Mouse (Mus musculus) monocyte, adult 5-6 weeks (primary cell): Measurements from ENCODE around the gene Ppp1r9a. TPM values are rescaled to one million over a fixed set of nuclear protein-coding genes. Genes with fewer than 3 reads are reported as not detected.

Source experiments
- ATAC-seq: fragments of 153-309, 156-312 bp; replicated peaks from 2 replicates; pipeline ENCODE4 v1.8.0; 2017; ENCODE audit warnings: mild to moderate bottlenecking; ENCODE audit not compliant: low TSS enrichment, insufficient number of reproducible peaks, severe bottlenecking, poor library complexity, low FRiP score
- total RNA-seq: library from RNA; stranded (forward); fragments of 200-1000, 200-491, 200-594 nt; gene quantifications from 3 replicates; pipeline ENCODE4 v1.2.3, GENCODE M21; 2017

Ppp1r9a gene
- total RNA-seq, 1 experiment from 2014 or later = 2.5 TPM

DNA sequence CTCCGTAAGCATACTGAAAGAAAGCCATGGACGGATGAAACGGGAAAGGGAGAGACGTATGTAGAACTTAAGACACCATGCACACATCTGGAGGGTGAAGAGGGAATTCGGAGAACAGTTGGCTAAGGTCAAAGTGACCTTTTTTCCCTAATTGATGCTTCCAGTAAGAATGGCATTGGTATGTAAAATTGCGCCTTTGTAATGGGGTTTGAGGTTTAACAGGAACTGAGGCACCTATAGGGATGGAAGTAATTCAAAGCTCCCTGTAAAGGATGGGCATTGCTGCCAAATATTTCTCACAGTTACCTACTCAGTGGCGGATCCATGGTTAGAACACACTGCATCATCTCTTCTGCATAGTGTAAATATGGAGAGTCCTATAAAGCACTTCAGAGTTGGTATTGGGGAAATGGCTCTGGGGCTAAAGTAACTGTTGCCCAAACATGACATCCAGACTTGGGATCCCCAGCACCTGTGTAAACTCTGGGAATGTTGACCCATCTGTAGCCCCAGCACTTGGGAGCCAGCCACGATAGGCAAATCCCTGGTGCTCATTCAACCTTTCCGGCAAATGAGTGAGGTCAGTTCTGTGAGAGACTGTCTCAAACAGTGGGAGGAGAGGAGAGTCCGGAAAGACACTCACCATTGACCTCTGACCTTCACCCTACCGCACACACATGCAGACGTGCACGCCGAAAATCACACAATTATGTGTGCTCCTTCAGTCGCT lies 216.6 kb downstream of the Ppp1r9a start:
- no peak for ATAC-seq

DNA sequence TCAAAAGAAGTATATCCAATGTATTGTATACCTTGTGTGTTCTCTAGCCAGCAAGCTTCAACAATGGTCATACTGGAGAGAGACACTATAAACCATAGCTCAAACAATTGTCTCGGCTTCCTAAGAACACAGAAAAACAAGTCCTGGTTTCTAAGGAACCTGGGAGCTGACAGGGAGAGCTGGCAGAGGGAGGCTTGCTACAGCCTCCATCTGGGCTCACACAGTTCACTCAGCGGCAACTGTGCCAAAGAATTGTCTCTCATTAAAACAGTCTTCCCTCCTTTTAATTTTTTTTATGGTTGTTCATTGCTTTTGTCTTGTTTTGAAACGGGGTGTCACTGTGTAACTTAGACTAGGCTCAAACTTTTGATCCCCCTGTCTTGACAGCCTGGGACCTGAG lies 217.5 kb downstream of the Ppp1r9a start:
- no peak for ATAC-seq

DNA sequence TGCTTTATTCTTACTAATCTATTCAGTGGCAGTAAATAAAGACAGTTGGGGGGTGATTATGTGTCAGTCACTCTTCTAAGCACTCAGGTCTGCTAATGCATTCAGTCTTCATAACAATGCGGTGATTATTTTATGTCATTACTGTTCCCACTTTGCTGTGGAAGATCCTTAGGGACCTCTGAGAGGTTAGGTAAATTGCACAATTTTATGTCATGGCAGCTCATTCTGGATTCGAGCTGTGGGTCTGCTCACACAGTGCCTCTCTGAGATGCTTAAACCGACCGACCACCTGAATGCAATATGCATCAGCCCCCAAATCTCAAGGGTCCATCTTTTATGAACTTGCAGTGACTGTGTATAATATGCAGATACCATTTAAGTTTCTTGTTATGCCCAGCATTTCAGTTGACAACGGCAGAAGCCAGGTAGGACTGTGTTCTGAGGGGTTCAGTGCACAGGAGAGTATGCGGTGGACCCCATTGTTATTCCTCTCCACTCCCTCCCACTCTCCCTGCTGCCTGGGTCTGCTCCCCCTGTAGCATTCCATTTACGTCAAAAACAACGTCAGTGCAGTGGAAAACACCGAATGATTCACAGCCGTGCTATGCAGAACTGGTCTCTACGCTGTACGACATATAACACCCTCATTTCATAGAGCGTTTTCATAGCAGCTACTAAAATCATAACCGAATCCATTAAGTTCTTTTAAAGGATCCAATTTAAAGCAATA lies 226.8 kb downstream of the Ppp1r9a start:
- no peak for ATAC-seq

DNA sequence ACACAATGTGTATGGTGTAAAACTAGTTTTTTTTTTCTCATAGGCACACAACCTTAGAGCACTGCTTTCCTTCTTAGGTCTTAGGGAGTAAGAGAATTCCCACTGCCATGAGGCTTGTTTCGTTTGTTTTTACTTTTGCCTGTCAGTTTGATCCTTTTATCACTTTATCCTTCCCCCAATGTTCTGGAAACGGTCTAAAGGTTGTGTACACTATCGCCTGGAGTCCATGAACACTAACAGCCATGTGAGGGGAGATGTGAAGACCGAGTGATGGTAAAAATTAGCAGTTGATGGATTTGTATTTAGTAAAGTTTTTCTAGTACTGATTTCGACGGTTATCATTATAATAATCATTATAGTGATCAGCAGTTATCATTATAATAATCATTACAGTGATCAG lies 232.3 kb downstream of the Ppp1r9a start:
- ATAC-seq = no peak

DNA sequence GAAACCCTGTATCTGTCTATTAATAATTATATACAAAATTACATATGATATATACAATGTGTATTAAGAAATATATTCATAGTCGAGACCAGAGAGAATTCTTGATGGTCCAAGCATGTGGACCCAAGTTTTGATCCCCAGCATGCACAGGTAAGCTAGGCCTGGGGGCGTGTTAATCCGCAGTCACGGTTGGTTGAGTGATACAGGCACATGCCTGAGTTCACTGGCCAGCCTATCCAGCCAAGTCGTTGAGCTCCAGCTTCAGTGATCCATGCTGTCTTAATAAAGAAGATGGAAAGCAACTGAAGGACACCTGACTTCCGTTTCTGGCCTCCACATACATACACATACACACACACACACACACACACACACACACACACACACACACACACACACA lies 233.3 kb downstream of the Ppp1r9a start:
- no peak for ATAC-seq

DNA sequence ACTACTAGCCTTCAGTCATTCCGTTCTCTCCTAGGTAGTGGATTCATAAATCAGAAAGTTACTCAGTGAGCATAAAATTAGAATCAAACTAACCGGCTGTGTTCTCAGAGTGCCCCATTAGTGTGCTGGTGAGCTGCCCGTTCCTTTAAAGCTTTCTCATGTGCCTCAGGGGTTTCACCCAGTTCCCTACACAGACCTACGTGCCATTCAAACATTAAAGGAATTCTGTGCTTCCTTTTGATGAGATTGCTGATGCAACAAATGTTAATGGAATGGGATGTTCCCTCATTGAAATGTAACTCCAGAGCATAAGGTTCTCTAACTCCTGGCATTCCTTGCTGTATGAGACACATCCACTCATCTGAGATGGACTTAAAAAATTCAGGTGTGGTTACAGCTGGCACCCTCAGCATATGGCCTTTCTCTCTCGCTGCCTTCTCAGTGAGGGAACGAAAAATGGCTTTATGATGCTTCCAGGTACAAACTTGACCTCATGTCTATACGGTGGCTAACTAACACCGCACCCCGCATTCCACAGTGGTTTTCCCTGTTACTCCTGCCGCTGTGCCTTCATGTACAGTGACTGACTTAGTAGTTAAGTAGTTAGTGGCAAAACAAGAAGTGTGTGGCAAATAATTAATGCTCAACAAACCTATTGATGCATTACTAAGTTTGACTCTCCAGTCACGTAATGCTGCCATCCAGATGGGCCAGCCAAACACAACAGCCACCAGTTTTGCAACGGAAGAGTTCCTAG lies 236.3 kb downstream of the Ppp1r9a start:
- ATAC-seq = no peak

DNA sequence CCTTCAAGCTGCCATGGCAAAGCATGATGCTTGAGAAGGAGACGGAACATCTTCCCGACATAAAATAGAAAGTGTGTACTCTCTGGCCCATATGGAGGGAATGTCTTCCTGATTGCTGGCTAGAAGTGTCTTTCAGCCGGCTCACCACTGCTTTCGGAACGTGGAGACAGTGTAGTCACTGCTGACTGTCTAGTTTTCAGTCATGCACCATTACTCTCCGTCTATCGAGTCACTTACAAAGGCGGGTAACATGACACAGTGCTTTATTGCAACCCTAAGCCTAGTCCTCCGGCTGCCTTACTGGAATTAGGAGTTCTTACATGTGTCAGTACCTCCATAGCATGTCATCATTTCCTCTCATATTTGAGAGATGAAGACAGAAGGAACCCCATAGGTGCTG lies 236.9 kb downstream of the Ppp1r9a start:
- ATAC-seq = no peak

DNA sequence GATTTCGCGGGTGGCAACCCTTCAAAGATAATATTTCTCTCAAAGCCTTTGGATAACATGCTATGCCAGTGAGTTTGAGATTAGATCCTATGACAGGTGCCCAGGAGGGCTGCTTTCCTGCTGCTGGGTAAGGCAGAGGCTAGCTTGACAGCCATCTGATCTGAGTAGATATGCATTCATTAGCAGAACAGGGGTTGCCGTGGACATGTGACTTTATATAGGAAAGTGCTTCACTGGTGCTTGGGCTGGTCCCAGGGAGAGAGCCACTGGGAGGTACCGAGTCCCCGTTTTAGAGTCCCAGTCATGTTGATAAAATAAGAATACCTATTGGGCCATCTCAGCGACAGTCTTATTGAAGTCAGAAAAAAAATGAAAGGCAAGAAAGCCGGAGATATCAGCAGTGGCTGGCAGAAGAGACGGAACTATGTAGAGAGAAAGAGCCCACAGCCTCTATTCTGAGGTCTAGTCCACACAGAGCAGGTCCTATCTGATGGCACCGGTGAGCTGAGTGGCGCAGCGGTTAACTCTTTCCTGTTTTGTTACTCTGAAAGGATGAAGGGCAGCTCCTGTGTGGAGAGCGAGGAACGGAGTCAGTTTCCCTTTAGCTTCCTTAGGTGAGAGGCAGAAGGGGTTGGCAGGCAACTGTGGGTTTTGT lies 244.9 kb downstream of the Ppp1r9a start:
- ATAC-seq = no peak

DNA sequence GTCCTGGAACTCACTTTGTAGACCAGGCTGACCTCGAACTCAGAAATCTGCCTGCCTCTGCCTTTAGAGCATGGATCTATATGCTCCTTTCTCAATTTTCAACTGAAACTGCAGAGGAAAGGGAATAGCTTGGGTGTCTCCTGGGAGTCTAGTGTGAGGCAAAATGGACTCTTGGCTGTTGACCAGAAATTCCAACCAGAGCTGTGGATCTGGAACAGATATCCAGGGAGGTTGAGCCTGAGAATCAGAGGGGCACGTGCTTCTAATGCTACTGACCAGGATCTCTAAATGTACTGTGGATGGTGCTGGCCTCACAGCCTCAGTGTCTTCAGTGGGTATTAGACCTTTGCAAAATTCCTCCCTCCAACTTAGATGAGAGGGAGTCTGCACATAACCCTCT lies 247.2 kb downstream of the Ppp1r9a start:
- no peak for ATAC-seq

DNA sequence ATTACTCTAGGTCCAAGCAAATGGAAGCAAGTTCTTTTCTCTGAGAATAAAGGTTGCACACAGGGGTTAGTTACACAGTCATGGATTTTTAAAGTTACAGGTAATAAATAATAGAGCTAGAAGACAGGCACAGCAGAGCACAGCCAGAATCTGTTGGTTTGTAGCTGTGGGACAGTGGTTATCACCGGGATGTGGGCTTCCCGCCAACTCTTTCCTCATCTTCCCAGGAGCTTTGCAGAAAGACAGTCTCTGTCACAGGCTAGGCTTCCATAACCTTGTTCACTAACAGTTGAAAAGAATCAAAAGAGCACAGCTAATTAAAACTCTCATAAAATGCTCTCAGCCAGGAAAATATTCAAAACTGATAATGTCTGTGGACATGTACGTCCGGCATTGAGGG lies 248.5 kb downstream of the Ppp1r9a start:
- no peak for ATAC-seq

DNA sequence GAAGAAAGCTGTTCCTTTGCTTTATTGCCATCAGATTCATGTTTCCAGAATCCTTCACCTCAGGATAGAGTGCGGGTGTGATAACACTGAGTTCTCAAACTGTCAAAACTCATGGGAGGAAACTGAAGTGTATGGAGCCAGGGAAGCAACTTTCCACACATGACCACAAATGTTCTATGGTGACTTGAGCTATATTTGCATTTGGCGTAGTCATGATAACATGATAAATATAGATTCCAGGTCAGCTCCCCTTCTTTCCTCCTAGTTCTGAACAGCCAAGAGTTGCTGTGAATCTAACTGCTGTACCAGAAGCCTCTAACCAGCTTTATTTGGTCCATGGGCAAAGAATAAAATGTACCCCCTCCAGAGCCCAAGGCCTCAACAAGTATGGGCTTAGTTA lies 249.5 kb downstream of the Ppp1r9a start:
- ATAC-seq = no peak

DNA sequence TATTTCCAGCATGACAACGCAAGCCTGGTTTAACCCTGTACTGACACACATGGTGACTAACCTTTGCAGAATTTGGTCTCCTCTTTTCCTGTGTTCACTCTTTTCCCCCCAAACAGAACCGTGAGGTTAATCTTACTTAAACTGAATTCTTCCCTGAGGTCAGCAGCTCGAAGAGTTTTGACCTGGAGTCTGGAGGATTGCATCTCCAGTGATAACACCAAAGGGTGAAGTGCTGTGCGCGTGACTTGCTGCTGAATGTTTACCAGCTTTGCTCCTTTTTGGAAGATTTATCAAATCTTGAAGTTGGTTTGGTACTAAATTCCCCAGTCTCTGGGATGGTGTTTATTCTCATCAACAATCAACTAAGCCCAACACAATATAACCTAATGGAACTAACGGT lies 252.1 kb downstream of the Ppp1r9a start:
- ATAC-seq = no peak

DNA sequence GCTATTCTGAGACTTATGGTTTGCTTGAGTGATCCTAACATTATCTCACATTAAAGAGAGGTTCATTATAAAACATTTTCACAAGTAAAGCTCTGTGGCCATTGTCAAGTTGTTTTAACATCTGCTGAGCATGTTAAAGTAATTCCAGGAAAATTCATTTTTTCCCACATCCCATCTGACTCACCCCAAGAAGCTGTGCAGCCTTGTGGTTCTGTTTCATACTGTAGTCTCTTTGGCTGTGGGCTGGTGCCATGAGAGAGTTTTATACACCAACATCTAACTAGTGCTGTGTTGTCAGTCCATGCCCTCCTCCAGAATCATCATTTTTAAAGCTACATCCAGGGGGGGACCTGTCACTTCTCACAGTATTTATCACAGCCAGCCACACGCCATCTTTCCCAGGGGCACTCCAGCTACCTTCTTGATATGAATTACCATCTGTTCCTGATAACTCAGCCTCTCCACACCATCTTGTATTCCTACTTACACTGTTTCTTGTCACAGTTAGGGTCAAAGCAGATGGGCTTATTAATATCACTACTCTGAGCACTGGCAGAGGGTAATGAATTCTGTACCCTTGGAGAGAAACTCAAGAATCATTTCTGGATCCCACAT lies 252.7 kb downstream of the Ppp1r9a start:
- no peak for ATAC-seq

DNA sequence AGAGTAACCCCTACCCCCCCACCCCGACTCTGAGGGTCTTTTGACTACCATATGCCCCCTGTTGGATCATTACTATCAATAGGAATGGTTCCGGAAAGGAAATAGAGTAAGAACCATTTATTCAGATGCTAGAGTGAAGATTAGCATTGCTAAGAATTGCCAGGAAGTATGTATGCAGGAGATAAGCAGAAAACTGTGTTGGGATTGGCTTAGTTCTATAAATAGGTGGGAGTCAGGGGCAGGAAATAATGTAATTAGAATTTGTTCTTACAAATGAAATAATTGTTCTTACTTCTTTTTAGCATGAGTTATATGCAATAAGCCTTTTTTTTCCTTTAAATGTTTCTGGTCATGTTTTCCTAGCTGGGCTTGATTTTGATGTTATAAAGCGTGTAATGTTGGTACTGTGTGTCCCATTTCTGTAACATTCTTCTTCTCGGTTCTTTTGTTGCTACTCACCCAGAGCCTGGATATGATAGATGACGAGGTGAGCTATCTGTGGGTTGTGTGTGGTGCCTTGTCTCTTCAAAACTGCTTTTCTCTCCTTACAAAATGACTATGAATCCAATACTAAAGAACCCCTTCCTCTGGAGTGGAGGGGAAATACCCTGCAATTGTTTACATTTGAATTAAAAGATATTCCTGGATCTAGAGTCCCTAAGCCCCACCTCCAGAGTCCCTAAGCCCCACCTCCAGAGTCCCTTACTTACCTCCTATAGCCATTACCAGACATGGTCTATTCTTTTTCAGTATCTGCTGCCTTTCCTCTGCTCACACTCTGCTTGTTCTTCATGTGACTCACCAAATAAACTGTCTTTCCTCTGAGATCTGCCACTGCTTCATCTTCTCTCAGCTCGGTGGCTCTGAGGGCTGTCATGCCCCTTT lies 254.1 kb downstream of the Ppp1r9a start:
- no peak for ATAC-seq

DNA sequence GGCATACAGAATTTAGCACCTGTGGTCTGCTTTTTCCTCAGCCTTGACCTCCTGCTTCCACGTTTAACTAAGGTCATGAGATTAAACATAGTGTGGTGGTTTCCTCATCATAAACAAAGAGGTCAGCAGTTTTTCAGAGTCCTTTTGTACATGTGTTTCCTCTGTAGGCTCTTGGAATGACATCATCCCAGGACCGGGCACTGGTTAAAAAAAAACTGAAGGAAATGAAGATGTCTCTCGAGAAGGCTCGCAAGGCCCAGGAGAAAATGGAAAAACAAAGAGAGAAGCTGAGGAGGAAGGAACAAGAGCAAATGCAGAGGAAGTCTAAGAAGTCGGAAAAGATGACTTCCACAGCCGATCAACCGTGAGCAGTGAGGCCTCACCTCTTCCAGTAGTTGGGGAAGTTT lies 256.7 kb downstream of the Ppp1r9a start:
- ATAC-seq = no peak

DNA sequence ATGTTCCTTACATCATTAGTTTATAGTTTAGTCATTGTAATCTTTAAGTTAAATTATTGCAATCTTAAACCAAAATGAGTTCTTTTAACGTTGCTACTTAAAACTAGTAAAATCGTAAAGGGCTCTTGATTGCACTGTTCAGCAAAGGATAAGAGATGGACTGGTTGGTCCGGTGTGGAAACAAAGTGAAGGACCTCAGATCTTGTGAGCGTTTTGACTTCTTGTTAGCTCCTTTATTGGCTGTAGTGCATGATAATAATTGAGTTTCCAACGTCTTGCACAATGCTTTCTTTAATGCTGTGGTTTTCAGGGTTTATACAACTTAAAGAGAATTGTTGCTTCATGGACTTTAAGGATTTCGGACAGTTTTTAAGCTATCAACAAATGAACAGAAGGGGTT lies 259.3 kb downstream of the Ppp1r9a start:
- no peak for ATAC-seq

DNA sequence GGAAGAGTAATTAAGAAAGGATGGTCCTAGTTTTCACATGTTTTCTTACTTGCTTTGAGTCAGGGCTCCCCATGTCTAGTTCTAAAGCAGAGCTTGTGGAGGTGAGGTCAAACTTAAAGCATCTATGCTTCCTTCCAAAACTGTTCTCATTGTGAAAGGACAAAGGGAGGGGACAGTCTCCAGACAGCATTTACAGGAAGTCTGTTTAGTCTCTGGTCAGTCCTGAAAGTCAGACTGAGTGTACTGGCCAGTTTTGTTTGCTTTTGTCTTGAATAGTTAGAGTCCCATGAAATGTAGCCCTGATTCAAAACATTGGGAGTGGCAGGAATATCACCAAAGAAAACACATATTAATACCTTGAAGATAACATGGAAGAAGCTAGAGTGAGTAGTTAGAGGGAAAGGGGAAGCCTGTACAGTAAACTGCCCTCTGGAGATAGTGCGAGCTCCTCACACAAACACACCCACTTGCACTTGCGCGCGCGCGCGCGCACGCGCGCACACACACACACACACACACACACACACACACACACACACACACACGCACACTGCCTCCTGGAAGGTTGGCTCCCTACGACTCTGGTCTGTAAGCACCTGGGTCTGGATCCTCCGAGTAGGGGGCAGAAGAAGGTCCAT lies 260.9 kb downstream of the Ppp1r9a start:
- no peak for ATAC-seq

DNA sequence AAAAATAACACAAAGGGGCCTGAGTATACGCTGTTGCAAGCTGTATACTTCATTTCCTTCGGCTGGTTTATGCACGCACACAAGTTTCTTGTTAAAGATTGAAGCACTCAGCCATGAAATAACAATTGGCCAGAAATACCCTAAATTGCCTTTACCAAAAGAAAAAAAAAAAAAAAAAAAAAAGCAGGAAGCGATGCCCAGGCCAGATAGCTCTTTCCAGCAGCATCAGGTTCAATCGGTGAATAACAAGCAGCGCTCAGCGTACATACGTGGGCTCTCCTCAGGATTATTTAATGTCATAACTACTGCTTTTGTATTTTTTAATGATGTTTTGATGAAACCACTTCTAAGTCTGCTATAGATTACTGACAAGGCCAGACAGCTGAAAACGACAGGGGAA lies 262.1 kb downstream of the Ppp1r9a start:
- no peak for ATAC-seq
